Mouse (Mus musculus) heart, adult 2 months (tissue): Measurements from ENCODE around the gene Olfr666. TPM values are rescaled to one million over a fixed set of nuclear protein-coding genes. Genes with fewer than 3 reads are reported as not detected.

Experiments used
- DNase-seq, 2 experiments: peaks; one replicate each; pipeline ENCODE4 v3.0.0; 2021
- H3K27ac ChIP-seq: fragments of 200-600 bp; 2 replicates; pipeline ENCODE4 v1.8.1; 2022
- H3K27me3 ChIP-seq: fragments of 200-500 bp; 2 replicates; pipeline ENCODE4 v1.6.1; 2012; ENCODE audit warnings: mild to moderate bottlenecking, low read length, inconsistent platforms, mixed read lengths; ENCODE audit not compliant: control insufficient read depth, insufficient read depth
- H3K36me3 ChIP-seq: fragments of 200-500 bp; 2 replicates; pipeline ENCODE4 v1.6.1; 2012; ENCODE audit warnings: low read length, inconsistent platforms; ENCODE audit not compliant: control insufficient read depth, insufficient read depth
- H3K4me1 ChIP-seq: fragments of 200-500 bp; 2 replicates; pipeline ENCODE4 v1.6.1; 2011; ENCODE audit warnings: low read length; ENCODE audit not compliant: control insufficient read depth, insufficient read depth
- H3K4me3 ChIP-seq: fragments of 200-600 bp; 2 replicates; pipeline ENCODE4 v1.8.1; 2022
- H3K79me2 ChIP-seq: fragments of 200-500 bp; replicated peaks from 2 replicates; pipeline ENCODE4 v1.6.1; 2012; ENCODE audit warnings: mild to moderate bottlenecking, inconsistent platforms, low read length, moderate library complexity, mixed read lengths; ENCODE audit not compliant: control insufficient read depth, insufficient read depth
- H3K9ac ChIP-seq: fragments of 200-500 bp; 2 replicates; pipeline ENCODE4 v1.6.1; 2012; ENCODE audit warnings: low read depth, mild to moderate bottlenecking, control low read depth, inconsistent platforms, low read length, mixed read lengths
- CTCF ChIP-seq: fragments of 200-600 bp; IDR thresholded peaks from 2 replicates; pipeline ENCODE4 v1.8.1; 2022; ENCODE audit warnings: antibody characterized with exemption, mild to moderate bottlenecking, moderate library complexity
- EP300 ChIP-seq: fragments of 200-500 bp; IDR thresholded peaks from 2 replicates; pipeline ENCODE4 v1.6.1; 2011; ENCODE audit warnings: low read depth, low read length, control low read depth; ENCODE audit not compliant: insufficient read depth
- POLR2A ChIP-seq: fragments of 200-500 bp; IDR thresholded peaks from 2 replicates; pipeline ENCODE4 v1.6.1; 2011; ENCODE audit warnings: mild to moderate bottlenecking, low read depth, low read length, control low read depth; ENCODE audit not compliant: insufficient read depth
- WGBS: fragments of 180-500 bp; shearing (Covaris S2); methylation state at CpG from one replicate; pipeline ENCODE4 v1.1.7; 2018; 5-methylcytosine and 5-hydroxymethylcytosine counted together
- intact Hi-C: fragments of 180-260 bp; cut with DNase I; formaldehyde crosslinking; loops from one replicate; pipeline ENCODE4 v1.15.1; 2025
- long read RNA-seq: library from polyadenylated mRNA; stranded (forward); transcript quantifications from one replicate; pipeline ENCODE4 v2.0.0, GENCODE M21; 2021
- polyA plus RNA-seq: library from polyadenylated mRNA; depleted of rRNA; stranded (reverse); fragments of >200 nt; gene quantifications from 2 replicates; pipeline ENCODE4 v1.2.3, GENCODE M21; 2012; rRNA removed
- total RNA-seq, 2 experiments: library from RNA; stranded (reverse); gene quantifications; 2 replicates each; pipeline ENCODE4 v1.2.3; 2021

The Olfr666 gene
- not detected for total RNA-seq
- polyA plus RNA-seq = not detected in 2 replicates
- long read RNA-seq = 0 reads

- no peaks in the 10 kb centered on the region for H3K4me1 ChIP-seq
- intact Hi-C loops = no loop called here
- 76% methylated on average over 2 of the region's 2 CpGs for WGBS
- TF ChIP-seq POLR2A (no peak), EP300 (no peak), CTCF (no peak)
- no peak within 1 kb of the TSS for H3K4me3 ChIP-seq
- no peak within 1 kb of the TSS for H3K9ac ChIP-seq
- H3K79me2 ChIP-seq = no peaks in the 10 kb centered on the region
- H3K36me3 ChIP-seq = no peaks in the 10 kb centered on the region
- no peak for DNase-seq
- H3K27ac ChIP-seq = no peak within 1 kb of the TSS
- no peaks in the 10 kb centered on the region for H3K27me3 ChIP-seq
Measured at GRCm38 (mm10) chr7:104895852-104896251, at the start of gene Olfr666. Olfr666 (minus strand) TSS chr7:104895952.

GRCm38 (mm10) chr7:104933940-104934339 lies 38.2 kb upstream of the Olfr666 start, which contains the start of gene Olfr669:
Olfr669 (plus strand) TSS chr7:104934240.
- intact Hi-C loops = no loop called here

GRCm38 (mm10) chr7:104927957-104928356 lies 32.2 kb upstream of the Olfr666 start, which contains the start of gene Olfr668:
Olfr668 (minus strand) TSS chr7:104928057.
- H3K27me3 ChIP-seq = no peaks in the 10 kb centered on the region
- H3K36me3 ChIP-seq = no peaks in the 10 kb centered on the region
- TF ChIP-seq EP300 = no peak
- no peak for DNase-seq
- no peak within 1 kb of the TSS for H3K27ac ChIP-seq
- no peaks in the 10 kb centered on the region for H3K4me1 ChIP-seq
- H3K79me2 ChIP-seq = no peaks in the 10 kb centered on the region
- H3K4me3 ChIP-seq = no peak within 1 kb of the TSS
- H3K9ac ChIP-seq = no peak within 1 kb of the TSS
- 58% methylated on average over 1 of the region's 1 CpGs for WGBS
- intact Hi-C loops = no loop called here

More at GRCm38 (mm10) chr7:104933940-104934339, 38.2 kb upstream of the Olfr666 start, which contains the start of gene Olfr669:
- Histone ChIP-seq H3K4me1 (no peaks in the 10 kb centered on the region), H3K9ac (no peak within 1 kb of the TSS), H3K27me3 (no peaks in the 10 kb centered on the region), H3K36me3 (no peaks in the 10 kb centered on the region), H3K27ac (no peak within 1 kb of the TSS), H3K4me3 (no peak within 1 kb of the TSS), H3K79me2 (no peaks in the 10 kb centered on the region)
- DNase-seq = no peak
- TF ChIP-seq CTCF (no peak), POLR2A (no peak), EP300 (no peak)
- 85% methylated on average over 1 of the region's 1 CpGs for WGBS

- Histone ChIP-seq H3K9ac (no peak within 1 kb of the TSS), H3K27me3 (no peaks in the 10 kb centered on the region), H3K4me3 (no peak within 1 kb of the TSS), H3K27ac (no peak within 1 kb of the TSS), H3K79me2 (no peaks in the 10 kb centered on the region), H3K36me3 (no peaks in the 10 kb centered on the region), H3K4me1 (no peaks in the 10 kb centered on the region)
- intact Hi-C loops = no loop called here
- no peak for TF ChIP-seq POLR2A
- TF ChIP-seq EP300 = no peak
- no peak for TF ChIP-seq CTCF
- WGBS = 72% methylated on average over 1 of the region's 1 CpGs
- no peak for DNase-seq
Measured at GRCm38 (mm10) chr7:104921382-104921781, 25.6 kb upstream of the Olfr666 start, which contains the start of gene Olfr667. Olfr667 (minus strand) TSS chr7:104921482.

- no peak for DNase-seq
- H3K27me3 ChIP-seq = no peaks in the 10 kb centered on the region
- TF ChIP-seq EP300 (no peak), POLR2A (no peak), CTCF (no peak)
- intact Hi-C loops = no loop called here
- no peaks in the 10 kb centered on the region for H3K79me2 ChIP-seq
- H3K9ac ChIP-seq = no peak within 1 kb of the TSS
- no peak within 1 kb of the TSS for H3K27ac ChIP-seq
- 9% methylated on average over 1 of the region's 1 CpGs for WGBS
- H3K36me3 ChIP-seq = no peaks in the 10 kb centered on the region
- H3K4me1 ChIP-seq = no peaks in the 10 kb centered on the region
- H3K4me3 ChIP-seq = no peak within 1 kb of the TSS
Measured at GRCm38 (mm10) chr7:104877731-104878130, 18.0 kb downstream of the Olfr666 start, which contains the start of gene Olfr665. Olfr665 (plus strand) TSS chr7:104878031.

- Histone ChIP-seq H3K36me3 (no peaks in the 10 kb centered on the region), H3K79me2 (no peaks in the 10 kb centered on the region), H3K4me1 (no peaks in the 10 kb centered on the region), H3K9ac (no peak overlapping the region), H3K4me3 (no peak overlapping the region), H3K27ac (no peak overlapping the region), H3K27me3 (no peaks in the 10 kb centered on the region)
- no peak for DNase-seq
- WGBS = 64% methylated on average over 3 of the region's 3 CpGs
- TF ChIP-seq POLR2A = no peak
- TF ChIP-seq CTCF = no peak
- TF ChIP-seq EP300 = no peak
- intact Hi-C loops = no loop called here
Measured at GRCm38 (mm10) chr7:104861381-104861780, 34.4 kb downstream of the Olfr666 start.
